Mouse (Mus musculus) kidney, embryonic 14.5 days (tissue): Measurements from ENCODE around the gene Chn2. TPM values are rescaled to one million over a fixed set of nuclear protein-coding genes. Genes with fewer than 3 reads are reported as not detected.

Experiments
- ATAC-seq: fragments of 200-750 bp; cut with Nextera tagmentation; 2 replicates; pipeline ENCODE4 v1.8.0; 2017; ENCODE audit warnings: moderate number of reproducible peaks, mild to moderate bottlenecking, moderate TSS enrichment, moderate library complexity; ENCODE audit not compliant: low FRiP score, low TSS enrichment
- H3K27ac ChIP-seq: fragments of 300-500 bp; sonication (generic); 2 replicates; pipeline ENCODE4 v1.5.1; 2014; ENCODE audit warnings: low read depth, mild to moderate bottlenecking, low read length, moderate library complexity, mixed read lengths
- H3K27me3 ChIP-seq: fragments of 300-500 bp; sonication (generic); 2 replicates; pipeline ENCODE4 v1.6.1; 2014; ENCODE audit warnings: mild to moderate bottlenecking, low read length; ENCODE audit not compliant: control insufficient read depth, insufficient read depth
- H3K36me3 ChIP-seq: fragments of 300-500 bp; sonication (generic); 2 replicates; pipeline ENCODE4 v1.6.1; 2014; ENCODE audit warnings: low read length, mixed read lengths; ENCODE audit not compliant: control insufficient read depth, insufficient read depth
- H3K4me1 ChIP-seq: fragments of 300-500 bp; sonication (generic); 2 replicates; pipeline ENCODE4 v1.6.1; 2014; ENCODE audit warnings: low read length, mixed read lengths; ENCODE audit not compliant: control insufficient read depth, insufficient read depth
- H3K4me2 ChIP-seq: fragments of 300-500 bp; sonication (generic); replicated peaks from 2 replicates; pipeline ENCODE4 v1.6.1; 2014; ENCODE audit warnings: low read depth, mild to moderate bottlenecking, low read length
- H3K4me3 ChIP-seq: fragments of 300-500 bp; sonication (generic); 2 replicates; pipeline ENCODE4 v1.5.1; 2014; ENCODE audit warnings: mild to moderate bottlenecking, low read length
- H3K9ac ChIP-seq: fragments of 300-500 bp; sonication (generic); 2 replicates; pipeline ENCODE4 v1.6.1; 2014; ENCODE audit warnings: low read depth, mild to moderate bottlenecking, low read length, moderate library complexity
- H3K9me3 ChIP-seq: fragments of 300-500 bp; sonication (generic); 2 replicates; pipeline ENCODE4 v1.6.1; 2016; ENCODE audit warnings: low read length; ENCODE audit not compliant: control insufficient read depth
- whole genome bisulfite sequencing: fragments of 180-500 bp; shearing (Covaris S2); extraction: QIAGEN DNeasy Blood & Tissue Kit; methylation state at CpG from one replicate; pipeline ENCODE4 v1.1.7; 2014; 5-methylcytosine and 5-hydroxymethylcytosine counted together
- polyA plus RNA-seq: library from polyadenylated mRNA; unstranded; fragments of >200 nt; fragmentation: Nextera tagmentation; extraction: Ambion mirVana; gene quantifications from 2 replicates; pipeline ENCODE4 v1.2.1, GENCODE M21; 2014

Chn2 gene
- polyA plus RNA-seq, 1 experiment from 2014 or later = 17.3 TPM

DNA sequence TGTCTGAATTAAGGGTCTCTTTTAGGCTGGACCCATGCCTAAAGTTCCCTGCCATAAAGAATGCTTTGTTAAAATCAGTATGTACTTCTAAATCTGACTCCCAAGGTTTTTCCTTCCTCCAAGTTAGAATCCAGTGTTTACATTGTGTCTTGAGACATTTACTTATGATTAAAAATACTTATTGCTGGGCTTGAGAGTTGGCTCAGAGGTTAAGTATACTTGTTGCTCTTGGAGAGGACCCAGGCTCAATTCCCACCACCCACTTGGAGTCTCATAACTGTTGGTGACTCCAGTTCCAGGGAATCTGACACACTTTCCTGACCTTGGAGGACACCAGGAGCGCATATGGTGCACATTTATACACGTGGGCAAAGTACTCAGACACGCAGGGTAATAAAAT lies 20.9 kb downstream of the Chn2 start:
- Histone ChIP-seq H3K4me1 (peaks cover 20% of the 10 kb centered on the region; the same call in 1 of the 2 replicates), H3K4me2 (no peak overlapping the region), H3K27ac (no peak overlapping the region), H3K9me3 (no peaks in the 10 kb centered on the region), H3K27me3 (no peaks in the 10 kb centered on the region), H3K9ac (no peak overlapping the region), H3K36me3 (no peaks in the 10 kb centered on the region), H3K4me3 (no peak overlapping the region)
- no peak for ATAC-seq
- WGBS = 70% methylated on average over 3 of the region's 3 CpGs

DNA sequence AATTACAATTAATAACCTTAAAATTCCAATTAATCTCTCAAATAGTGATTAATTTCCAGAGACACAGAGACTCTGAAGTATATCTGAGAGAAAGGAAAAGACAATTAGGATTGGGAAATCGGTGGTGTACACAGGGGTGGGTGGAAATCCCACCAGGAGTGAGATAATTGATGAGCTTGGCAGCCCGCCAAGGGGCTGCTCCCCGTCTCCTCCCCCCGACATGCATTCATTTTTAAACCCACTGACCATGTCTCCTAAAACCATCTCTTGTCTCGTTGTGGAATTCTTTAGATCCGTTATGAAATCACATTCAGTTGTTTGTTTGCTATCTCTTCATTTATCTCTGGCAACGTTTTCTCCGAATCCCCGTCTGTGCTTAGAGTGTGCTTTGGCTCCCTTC lies 22.0 kb downstream of the Chn2 start:
- ATAC-seq = no peak
- peak overlapping the region; percentile 8; the same call in 1 of the 2 replicates for H3K4me2 ChIP-seq

DNA sequence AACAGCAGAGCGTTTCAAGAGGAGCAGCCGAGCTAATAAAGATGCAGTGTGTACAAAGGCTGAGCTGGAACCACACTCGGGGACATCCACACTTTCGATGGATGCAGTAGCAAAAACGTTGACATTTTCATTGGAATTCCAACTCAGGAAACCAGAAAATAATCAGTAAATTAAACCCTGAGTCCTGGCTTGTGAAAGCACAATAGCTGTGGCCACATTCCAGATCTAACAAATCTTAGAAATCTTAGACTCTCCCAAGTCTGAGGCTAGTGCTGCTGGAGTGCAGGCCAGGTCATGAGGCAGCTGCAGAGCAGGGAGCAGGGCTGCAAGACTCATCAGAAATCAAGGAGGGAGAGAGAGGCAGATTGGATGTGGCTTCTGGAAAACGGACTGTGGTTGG lies 24.5 kb downstream of the Chn2 start:
- no peak overlapping the region for H3K9ac ChIP-seq
- no peak overlapping the region for H3K4me3 ChIP-seq
- no peaks in the 10 kb centered on the region for H3K9me3 ChIP-seq
- WGBS = 61% methylated on average over 6 of the region's 6 CpGs
- H3K36me3 ChIP-seq = no peaks in the 10 kb centered on the region
- no peaks in the 10 kb centered on the region for H3K27me3 ChIP-seq
- ATAC-seq = no peak
- H3K27ac ChIP-seq = no peak overlapping the region
- H3K4me1 ChIP-seq = peaks cover 16% of the 10 kb centered on the region; the same call in 1 of the 2 replicates
- no peak overlapping the region for H3K4me2 ChIP-seq

More for the DNA sequence above, 22.0 kb downstream of the Chn2 start:
- 29% methylated on average over 9 of the region's 9 CpGs for WGBS
- peaks cover 20% of the 10 kb centered on the region; the same call in 1 of the 2 replicates for H3K4me1 ChIP-seq
- no peaks in the 10 kb centered on the region for H3K9me3 ChIP-seq
- H3K27ac ChIP-seq = no peak overlapping the region
- no peaks in the 10 kb centered on the region for H3K27me3 ChIP-seq
- H3K9ac ChIP-seq = no peak overlapping the region
- no peak overlapping the region for H3K4me3 ChIP-seq
- no peaks in the 10 kb centered on the region for H3K36me3 ChIP-seq

DNA sequence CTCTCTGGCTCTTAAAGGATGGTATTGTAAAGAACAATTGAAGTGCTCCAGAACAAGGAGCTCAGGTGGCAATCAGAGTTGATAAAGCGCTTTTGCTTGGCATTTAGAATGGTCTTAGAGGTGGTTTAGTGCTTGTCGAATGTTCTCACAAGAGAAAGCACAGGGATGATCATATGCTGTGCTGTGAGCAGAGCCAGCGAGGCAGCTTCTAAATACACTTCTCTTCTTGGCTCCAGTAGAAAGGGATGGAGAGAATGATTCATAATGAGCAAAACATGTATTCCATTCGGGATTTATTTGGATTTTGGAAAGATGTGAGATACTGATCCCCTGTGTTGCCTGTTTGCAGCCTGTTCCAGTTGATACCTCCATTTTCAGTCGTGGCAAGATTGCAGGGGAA lies 28.0 kb downstream of the Chn2 start:
- H3K27ac ChIP-seq = no peak overlapping the region
- H3K36me3 ChIP-seq = no peaks in the 10 kb centered on the region
- H3K4me1 ChIP-seq = 0 out of 2 replicates have a peak, but pooled peaks cover 6% of the 10 kb centered on the region
- no peak for ATAC-seq
- no peaks in the 10 kb centered on the region for H3K9me3 ChIP-seq
- H3K4me3 ChIP-seq = no peak overlapping the region
- no peak overlapping the region for H3K4me2 ChIP-seq
- no peaks in the 10 kb centered on the region for H3K27me3 ChIP-seq
- WGBS = 85% methylated on average over 5 of the region's 5 CpGs
- no peak overlapping the region for H3K9ac ChIP-seq

DNA sequence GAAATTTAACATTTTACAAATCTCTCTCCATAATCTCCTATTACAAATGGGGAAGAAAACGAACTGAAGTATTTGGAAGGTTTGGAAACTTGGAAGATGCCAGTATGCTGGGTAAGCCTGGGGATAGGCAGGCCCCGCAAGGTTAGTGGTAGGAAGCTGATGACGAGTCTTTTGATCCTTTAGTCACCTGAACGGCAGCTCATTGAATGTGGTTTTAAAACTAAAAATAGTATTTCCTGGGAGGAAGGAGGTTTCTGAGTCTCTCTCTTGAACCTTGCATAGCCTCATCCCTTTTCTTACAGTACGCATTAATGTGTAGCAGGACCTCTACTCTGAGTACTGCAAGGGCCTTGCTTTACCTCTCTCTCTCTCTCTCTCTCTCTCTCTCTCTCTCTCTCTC lies 29.5 kb downstream of the Chn2 start:
- H3K9ac ChIP-seq = no peak overlapping the region
- no peak overlapping the region for H3K4me2 ChIP-seq
- H3K9me3 ChIP-seq = no peaks in the 10 kb centered on the region
- WGBS = 77% methylated on average over 5 of the region's 5 CpGs
- no peak overlapping the region for H3K27ac ChIP-seq
- H3K4me1 ChIP-seq = 0 out of 2 replicates have a peak, but pooled peaks cover 3% of the 10 kb centered on the region
- no peak overlapping the region for H3K4me3 ChIP-seq
- H3K36me3 ChIP-seq = no peaks in the 10 kb centered on the region
- no peak for ATAC-seq
- H3K27me3 ChIP-seq = no peaks in the 10 kb centered on the region

DNA sequence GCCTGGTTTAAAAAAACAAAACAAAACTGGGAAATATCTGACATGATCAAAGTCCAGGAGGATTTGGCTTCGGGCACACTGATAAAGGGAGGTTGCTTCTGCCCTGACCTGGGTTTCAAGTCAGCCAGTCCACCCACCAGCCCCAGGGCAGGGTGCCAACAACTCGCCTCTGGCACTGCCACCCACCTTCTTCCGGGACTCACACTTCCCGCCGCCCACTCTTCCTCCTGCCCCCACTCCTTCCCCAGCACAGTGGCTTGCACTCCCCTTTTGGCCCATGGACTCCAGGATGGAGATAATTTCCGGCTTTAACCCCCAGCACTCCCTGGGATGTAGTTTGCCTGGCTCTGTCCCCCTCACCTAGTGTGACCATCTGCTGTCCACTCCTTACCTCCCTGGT lies 31.4 kb downstream of the Chn2 start:
- no peak overlapping the region for H3K27ac ChIP-seq
- no peaks in the 10 kb centered on the region for H3K9me3 ChIP-seq
- no peak overlapping the region for H3K4me2 ChIP-seq
- no peaks in the 10 kb centered on the region for H3K36me3 ChIP-seq
- H3K4me1 ChIP-seq = peaks cover 8% of the 10 kb centered on the region; the same call in 1 of the 2 replicates
- no peak overlapping the region for H3K4me3 ChIP-seq
- H3K27me3 ChIP-seq = no peaks in the 10 kb centered on the region
- H3K9ac ChIP-seq = no peak overlapping the region
- no peak for ATAC-seq
- WGBS = 55% methylated on average over 6 of the region's 6 CpGs

DNA sequence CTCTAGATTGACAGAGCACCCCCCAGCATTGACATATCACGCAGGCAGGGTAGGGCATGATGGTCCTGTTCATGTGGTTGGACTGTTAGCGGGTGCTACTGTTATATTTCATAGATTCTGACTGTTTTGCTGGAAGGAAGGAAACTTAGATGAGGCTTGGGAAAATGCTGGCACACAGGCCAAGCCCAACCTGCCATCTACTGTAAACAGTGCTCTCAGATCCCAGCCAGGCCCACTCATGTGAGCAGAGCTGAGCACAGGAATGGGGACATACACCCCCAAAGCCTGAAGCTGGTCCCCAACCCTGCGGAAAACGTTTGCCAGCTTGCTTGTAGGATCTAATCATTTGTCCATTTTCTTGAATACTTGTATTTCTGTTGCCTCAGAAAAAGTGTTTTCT lies 32.1 kb downstream of the Chn2 start:
- H3K36me3 ChIP-seq = no peaks in the 10 kb centered on the region
- no peaks in the 10 kb centered on the region for H3K9me3 ChIP-seq
- WGBS = 83% methylated on average over 4 of the region's 4 CpGs
- no peak overlapping the region for H3K4me2 ChIP-seq
- no peaks in the 10 kb centered on the region for H3K27me3 ChIP-seq
- H3K27ac ChIP-seq = no peak overlapping the region
- H3K4me1 ChIP-seq = peaks cover 8% of the 10 kb centered on the region; the same call in 1 of the 2 replicates
- no peak overlapping the region for H3K4me3 ChIP-seq
- H3K9ac ChIP-seq = no peak overlapping the region
- no peak for ATAC-seq

DNA sequence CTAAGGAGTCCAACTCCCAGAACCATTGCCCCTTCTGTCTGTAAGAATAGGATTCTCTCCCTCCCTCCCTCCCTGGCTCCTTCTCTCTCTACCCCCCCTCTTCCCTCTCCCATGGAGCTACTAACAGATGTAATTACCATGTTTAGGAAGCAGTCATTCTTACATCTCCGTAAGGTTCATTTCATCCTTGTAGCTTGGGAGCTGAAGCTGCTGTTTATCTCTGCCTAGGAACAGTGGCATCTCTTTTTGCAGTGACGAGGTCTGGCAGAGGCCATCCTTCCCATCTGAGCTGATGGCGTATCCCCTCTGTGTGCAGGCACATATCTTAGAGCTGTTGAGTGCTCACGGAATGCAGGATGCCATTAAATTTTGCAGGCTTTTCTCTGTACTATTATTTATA lies 35.1 kb downstream of the Chn2 start:
- Histone ChIP-seq H3K27ac (no peak overlapping the region), H3K36me3 (no peaks in the 10 kb centered on the region), H3K4me2 (no peak overlapping the region), H3K4me3 (no peak overlapping the region), H3K4me1 (peaks cover 8% of the 10 kb centered on the region; the same call in 1 of the 2 replicates), H3K27me3 (no peaks in the 10 kb centered on the region), H3K9me3 (no peaks in the 10 kb centered on the region), H3K9ac (no peak overlapping the region)
- no peak for ATAC-seq
- 52% methylated on average over 4 of the region's 4 CpGs for WGBS

DNA sequence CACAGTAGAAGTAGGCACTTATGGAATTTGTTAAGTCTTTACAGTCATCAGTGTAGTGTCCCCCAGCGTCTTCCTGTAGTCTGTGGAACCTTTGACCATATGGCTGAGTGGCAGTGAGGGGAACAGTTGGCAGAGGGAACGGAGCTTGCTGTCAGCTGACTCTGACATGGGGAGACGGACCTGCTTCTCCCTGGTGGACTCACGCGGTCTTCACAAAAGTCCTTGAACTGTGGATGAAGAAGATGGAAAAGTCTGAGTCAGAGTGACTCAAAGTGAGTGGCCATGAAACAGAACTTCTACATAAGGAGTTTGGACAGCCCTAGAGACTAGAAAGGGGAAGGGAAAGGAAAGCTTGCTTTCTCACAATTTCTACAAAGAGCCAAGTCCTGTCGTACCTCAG lies 36.1 kb downstream of the Chn2 start:
- no peak overlapping the region for H3K9ac ChIP-seq
- 88% methylated on average over 6 of the region's 6 CpGs for WGBS
- ATAC-seq = no peak
- no peak overlapping the region for H3K27ac ChIP-seq
- no peaks in the 10 kb centered on the region for H3K27me3 ChIP-seq
- peaks cover 8% of the 10 kb centered on the region; the same call in 1 of the 2 replicates for H3K4me1 ChIP-seq
- no peak overlapping the region for H3K4me3 ChIP-seq
- no peaks in the 10 kb centered on the region for H3K36me3 ChIP-seq
- no peaks in the 10 kb centered on the region for H3K9me3 ChIP-seq
- H3K4me2 ChIP-seq = no peak overlapping the region
